Mouse (Mus musculus) retina, embryonic 14.5 days (tissue): ENCODE results near the gene Tox2.
A peak's percentile ranks its signal among the peaks of the same experiment; 100 is the strongest.

Source experiments
- DNase-seq: peaks from one replicate; pipeline ENCODE4 v3.0.0-alpha.2; 2015; ENCODE audit warnings: low spot score

Tox2 gene

GRCm38 (mm10) chr2:163318777-163319176, 115.9 kb downstream of the Tox2 start:
- no peak for DNase-seq

GRCm38 (mm10) chr2:163323163-163323562, 120.2 kb downstream of the Tox2 start:
- no peak for DNase-seq

- DNase-seq = peak; percentile 80
Measured at GRCm38 (mm10) chr2:163330742-163331141, 127.8 kb downstream of the Tox2 start.

- no peak for DNase-seq
Measured at GRCm38 (mm10) chr2:163331423-163331822, 128.5 kb downstream of the Tox2 start.

- DNase-seq = no peak
Measured at GRCm38 (mm10) chr2:163332368-163333055, 129.6 kb downstream of the Tox2 start.

GRCm38 (mm10) chr2:163340263-163340662, 137.3 kb downstream of the Tox2 start:
- peak; percentile 83 for DNase-seq

GRCm38 (mm10) chr2:163343671-163344070, 140.7 kb downstream of the Tox2 start:
- peak; percentile 77 for DNase-seq

GRCm38 (mm10) chr2:163344976-163345660, 142.2 kb downstream of the Tox2 start:
- DNase-seq = no peak

GRCm38 (mm10) chr2:163346497-163346896, 143.6 kb downstream of the Tox2 start:
- no peak for DNase-seq

GRCm38 (mm10) chr2:163347517-163348184, 144.7 kb downstream of the Tox2 start:
- no peak for DNase-seq

- DNase-seq = no peak
Measured at GRCm38 (mm10) chr2:163348677-163349076, 145.8 kb downstream of the Tox2 start.

GRCm38 (mm10) chr2:163349411-163349810, 146.5 kb downstream of the Tox2 start:
- DNase-seq = no peak

GRCm38 (mm10) chr2:163350443-163350842, 147.5 kb downstream of the Tox2 start:
- DNase-seq = no peak

GRCm38 (mm10) chr2:163353731-163354130, 150.8 kb downstream of the Tox2 start:
- no peak for DNase-seq

- DNase-seq = no peak
Measured at GRCm38 (mm10) chr2:163355666-163356065, 152.7 kb downstream of the Tox2 start.

GRCm38 (mm10) chr2:163356113-163356840, 153.4 kb downstream of the Tox2 start:
- no peak for DNase-seq

GRCm38 (mm10) chr2:163358662-163359061, 155.7 kb downstream of the Tox2 start:
- DNase-seq = no peak

- DNase-seq = no peak
Measured at GRCm38 (mm10) chr2:163359253-163359652, 156.3 kb downstream of the Tox2 start.

- no peak for DNase-seq
Measured at GRCm38 (mm10) chr2:163360858-163361623, 158.1 kb downstream of the Tox2 start.

GRCm38 (mm10) chr2:163362940-163363921, 160.3 kb downstream of the Tox2 start:
- DNase-seq = no peak
